Mouse (Mus musculus): ENCODE results near the gene Smpd2. TPM values are rescaled to one million over a fixed set of nuclear protein-coding genes. Genes with fewer than 3 reads are reported as not detected.

The Smpd2 gene
- total RNA-seq, 2 experiments from 2014 or later: 20.8 to 24.7 TPM

DNA sequence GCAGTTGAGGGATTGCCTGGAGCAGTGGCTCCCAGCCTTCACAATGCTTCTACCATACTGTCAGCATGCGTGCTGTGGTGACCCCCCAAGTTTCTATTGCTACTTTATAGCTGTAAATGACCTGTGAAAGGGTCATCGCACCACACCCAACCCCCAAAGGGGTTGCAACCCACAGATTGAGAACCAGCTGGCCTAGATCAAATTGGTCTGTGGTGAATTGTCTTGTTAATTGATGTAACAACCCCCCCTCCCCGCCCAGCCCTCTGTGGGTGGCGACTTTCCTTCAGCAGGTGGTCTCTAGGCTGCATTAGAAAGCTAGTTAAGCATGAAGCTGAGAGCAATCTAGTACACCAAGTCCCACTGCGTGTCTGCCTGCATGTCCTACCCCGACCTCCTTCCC, 22.8 kb downstream of the Smpd2 start:
- intact Hi-C loops (cut with DNase I): no loop called here
- no peak for DNase-seq (ENCODE audit: low spot score in 2 of 2)

DNA sequence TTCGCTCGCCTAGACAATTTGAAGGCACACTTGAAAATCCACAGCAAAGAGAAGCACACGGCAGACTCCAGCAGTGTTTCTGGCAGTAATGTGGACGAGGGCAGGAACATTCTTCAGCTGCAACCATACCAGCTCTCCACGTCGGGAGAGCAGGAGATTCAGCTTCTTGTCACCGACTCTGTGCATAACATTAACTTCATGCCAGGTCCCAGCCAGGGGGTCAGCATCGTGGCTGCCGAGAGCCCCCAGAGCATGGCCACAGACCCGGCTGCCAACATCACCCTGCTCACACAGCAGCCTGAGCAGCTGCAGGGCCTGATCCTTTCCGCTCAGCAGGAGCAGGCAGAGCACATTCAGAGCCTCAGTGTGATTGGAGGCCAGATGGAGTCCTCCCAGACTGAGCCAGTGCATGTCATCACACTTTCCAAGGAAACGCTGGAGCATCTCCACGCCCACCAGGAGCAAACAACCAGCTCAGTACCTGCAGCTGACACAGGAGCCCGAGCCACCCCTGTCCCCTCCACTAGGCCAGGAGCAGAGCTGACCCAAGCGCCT, 25.7 kb downstream of the Smpd2 start:
- DNase-seq (ENCODE audit: low spot score in 2 of 2): no peak
- intact Hi-C loops (cut with DNase I): no loop called here

DNA sequence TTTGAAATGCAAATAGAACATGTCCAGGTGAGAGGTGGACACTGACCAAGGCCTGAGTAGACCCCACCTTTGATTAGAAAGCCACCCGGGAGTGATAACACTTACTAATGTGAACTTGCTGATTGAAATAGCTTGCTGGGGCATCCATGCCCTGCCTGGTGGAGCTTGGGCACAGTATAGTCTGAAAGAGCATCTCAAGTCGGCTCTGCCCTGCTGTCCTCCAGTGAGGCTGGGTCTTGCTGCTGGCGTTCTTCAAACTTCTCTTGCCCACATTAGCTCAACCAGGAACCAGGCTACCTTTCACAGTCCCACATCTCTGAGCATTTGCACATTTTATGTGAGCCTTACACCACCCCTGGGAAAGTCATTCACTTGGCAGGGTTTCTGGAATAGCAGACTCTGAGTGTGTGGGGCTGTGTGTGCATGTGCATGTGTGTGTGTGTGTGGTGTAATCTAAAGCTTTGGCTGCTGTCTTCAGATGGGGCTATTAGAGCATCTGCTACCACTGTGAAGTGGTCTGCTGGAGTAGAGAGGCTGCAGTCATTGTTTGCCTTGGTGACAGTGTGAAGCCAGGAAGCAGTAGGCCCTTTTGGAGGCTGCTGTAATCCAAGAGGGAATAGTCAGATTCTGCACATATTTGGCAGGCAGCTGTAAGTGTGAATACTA, 29.0 kb downstream of the Smpd2 start:
- intact Hi-C loops (cut with DNase I): no loop called here
- DNase-seq (ENCODE audit: low spot score in 2 of 2): no peak

DNA sequence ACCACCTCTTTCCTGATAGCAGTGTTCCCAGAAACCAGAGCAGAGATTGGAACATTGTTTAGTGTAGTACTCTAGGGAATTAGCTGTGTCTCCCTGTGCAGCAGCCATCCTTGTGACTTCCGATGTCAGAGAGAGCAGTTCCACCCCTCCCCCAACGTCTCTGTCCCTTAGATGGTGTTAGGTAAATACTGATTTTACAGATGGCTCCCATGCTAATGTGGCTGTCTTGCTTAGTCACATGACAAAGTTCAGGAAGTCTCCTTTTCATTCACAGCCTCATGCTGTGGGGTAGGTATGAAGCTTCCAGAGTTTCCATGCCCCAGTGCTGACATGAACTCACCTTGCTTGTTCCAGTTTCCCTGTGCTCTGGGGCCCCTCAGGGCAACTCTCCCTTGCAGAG, 29.7 kb downstream of the Smpd2 start:
- DNase-seq (ENCODE audit: low spot score in 2 of 2): no peak
- intact Hi-C loops (cut with DNase I): no loop called here

GRCm38 (mm10) chr10:41459990-41460389, 30.2 kb downstream of the Smpd2 start:
- intact Hi-C loops (cut with DNase I): no loop called here

DNA sequence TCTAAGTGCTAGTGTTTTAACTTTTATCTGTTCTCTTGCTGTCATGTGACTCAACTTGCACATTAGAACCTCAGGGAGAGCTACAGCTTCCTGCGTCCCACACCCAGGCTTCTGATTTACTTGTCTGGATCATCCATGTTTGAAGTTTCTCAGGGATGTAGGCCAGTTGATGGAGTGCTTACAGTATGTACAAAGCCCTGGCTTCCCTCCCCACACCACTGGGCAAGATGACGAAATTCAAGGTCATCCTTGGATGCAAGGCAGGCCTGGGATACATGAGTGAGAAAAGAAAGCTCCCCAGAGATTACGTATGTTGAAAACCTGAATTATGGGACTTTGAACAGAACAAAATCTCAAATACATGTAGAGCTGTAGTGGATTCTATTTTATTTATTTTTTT, 37.4 kb downstream of the Smpd2 start:
- no peak for DNase-seq (ENCODE audit: low spot score in 2 of 2)
- intact Hi-C loops (cut with DNase I): loop anchor here (5.0 kb wide), 1 partner anchor 50 kb away; no protein-coding TSS in a partner anchor

More at GRCm38 (mm10) chr10:41459990-41460389, 30.2 kb downstream of the Smpd2 start:
- no peak for DNase-seq (ENCODE audit: low spot score in 2 of 2)

DNA sequence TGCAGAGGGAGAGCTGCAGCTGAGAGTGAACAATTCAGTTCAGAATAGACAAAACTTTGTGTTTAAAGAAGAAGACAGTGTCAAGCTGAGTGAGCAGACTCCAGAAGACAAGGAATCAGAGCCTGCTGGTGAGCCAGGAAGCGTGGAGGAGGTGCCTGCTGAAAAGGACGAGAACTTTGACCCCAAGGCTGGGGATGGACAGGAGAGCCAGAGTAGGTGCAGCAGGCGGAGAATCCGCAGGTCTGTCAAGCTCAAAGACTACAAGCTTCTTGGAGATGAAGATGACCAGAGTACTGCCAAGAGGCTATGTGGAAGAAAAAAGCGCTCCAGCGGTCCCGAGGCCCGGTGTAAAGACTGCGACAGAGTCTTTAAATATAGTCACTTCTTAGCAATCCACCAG, 38.5 kb downstream of the Smpd2 start:
- intact Hi-C loops (cut with DNase I): loop anchor here (5.0 kb wide), 1 partner anchor 51 kb away; no protein-coding TSS in a partner anchor
- no peak for DNase-seq (ENCODE audit: low spot score in 2 of 2)

DNA sequence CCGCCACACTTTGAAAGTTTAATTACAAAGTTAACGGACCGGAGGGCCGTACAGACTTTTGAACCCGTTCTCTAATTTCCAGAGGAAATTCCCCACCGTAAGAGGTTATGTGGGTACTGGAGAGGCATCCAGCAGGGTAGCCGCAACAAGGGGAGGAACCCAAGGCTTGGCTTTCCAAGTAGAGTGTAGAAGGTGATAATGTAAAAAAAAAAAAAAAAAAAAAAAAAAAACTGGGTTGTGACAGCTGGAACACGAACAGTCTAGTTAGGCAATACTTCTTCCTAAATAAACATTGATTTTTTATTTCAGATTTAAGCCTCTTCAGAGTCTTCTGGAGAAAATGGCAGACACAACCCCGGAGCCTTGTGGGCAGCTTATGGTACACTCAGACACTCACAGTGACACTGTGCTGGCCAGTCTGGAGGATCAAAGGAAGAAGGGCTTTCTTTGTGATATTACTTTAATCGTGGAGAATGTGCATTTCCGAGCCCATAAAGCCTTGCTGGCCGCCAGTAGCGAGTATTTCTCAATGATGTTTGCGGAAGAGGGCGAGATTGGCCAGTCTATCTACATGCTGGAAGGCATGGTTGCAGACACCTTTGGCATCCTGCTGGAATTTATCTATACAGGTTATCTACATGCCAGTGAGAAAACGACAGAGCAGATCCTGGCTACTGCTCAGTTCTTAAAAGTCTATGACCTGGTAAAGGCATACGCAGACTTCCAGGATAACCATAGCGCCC, 39.2 kb downstream of the Smpd2 start:
- intact Hi-C loops (cut with DNase I): loop anchor here (5.0 kb wide), 1 partner anchor 51 kb away; no protein-coding TSS in a partner anchor
- no peak for DNase-seq (ENCODE audit: low spot score in 2 of 2)

GRCm38 (mm10) chr10:41450137-41450670, 40.0 kb downstream of the Smpd2 start, which contains the start of gene Zbtb24:
Gene Zbtb24 (plus strand): TSS chr10:41450383.
- intact Hi-C loops (cut with DNase I): loop anchor here (5.0 kb wide), 1 partner anchor 52 kb away; no protein-coding TSS in a partner anchor
- peak; percentile 94 to 95 for DNase-seq (ENCODE audit: low spot score in 2 of 2)

GRCm38 (mm10) chr10:41449684-41450083, 40.5 kb downstream of the Smpd2 start:
- intact Hi-C loops (cut with DNase I): loop anchor here (5.0 kb wide), 1 partner anchor 53 kb away; no protein-coding TSS in a partner anchor

GRCm38 (mm10) chr10:41448216-41448615, 42.0 kb downstream of the Smpd2 start:
- no peak for DNase-seq (ENCODE audit: low spot score in 2 of 2)
- intact Hi-C loops (cut with DNase I): no loop called here

More at GRCm38 (mm10) chr10:41449684-41450083, 40.5 kb downstream of the Smpd2 start:
- DNase-seq (ENCODE audit: low spot score in 2 of 2): peak; percentile 30 to 33

Other genes with a start within 250 kb of the Smpd2 start
- 10 to 100 TPM; 30.1 to 31.5 TPM for gene Fig4, start 187.1 kb downstream of the Smpd2 start, total RNA-seq (2021)
- under 1 TPM in 1 of 2 experiments, not detected in 1; 0.08 TPM for gene Ak9, start 186.4 kb downstream of the Smpd2 start, total RNA-seq (2021)
- gene Zbtb24, start 40.0 kb downstream of the Smpd2 start, total RNA-seq (2021): 10 to 100 TPM; 15.6 to 17.8 TPM
- gene Mical1, start 14.1 kb downstream of the Smpd2 start, total RNA-seq (2021): 10 to 100 TPM; 19.4 to 27.0 TPM
- 1 to 10 TPM; 6.3 to 7.6 TPM for gene Ppil6, start 70 bp upstream of the Smpd2 start, total RNA-seq (2021)
- gene Cd164, start 29.0 kb upstream of the Smpd2 start, total RNA-seq (2021): 10 to 100 TPM; 56.1 to 57.1 TPM
- 1 to 10 TPM; 1.2 to 1.3 TPM for gene Ccdc162, start 226.3 kb upstream of the Smpd2 start, total RNA-seq (2021)